Mouse (Mus musculus) testis, adult 2 months (tissue): Measurements from ENCODE around the gene Csmd2. TPM values are rescaled to one million over a fixed set of nuclear protein-coding genes. Genes with fewer than 3 reads are reported as not detected.

Experiments used
- H3K27ac ChIP-seq: fragments of 200-500 bp; 2 replicates; pipeline ENCODE4 v1.5.1; 2012; ENCODE audit warnings: low read depth, low read length; ENCODE audit not compliant: control insufficient read depth, insufficient read depth
- H3K27me3 ChIP-seq: fragments of 200-500 bp; 2 replicates; pipeline ENCODE4 v1.6.1; 2012; ENCODE audit warnings: mild to moderate bottlenecking, low read length, moderate library complexity; ENCODE audit not compliant: control insufficient read depth, insufficient read depth
- H3K36me3 ChIP-seq: fragments of 200-500 bp; 2 replicates; pipeline ENCODE4 v1.6.1; 2012; ENCODE audit warnings: mild to moderate bottlenecking, low read length; ENCODE audit not compliant: control insufficient read depth, insufficient read depth
- H3K4me1 ChIP-seq: fragments of 200-500 bp; 2 replicates; pipeline ENCODE4 v1.6.1; 2012; ENCODE audit warnings: low read length; ENCODE audit not compliant: control insufficient read depth, insufficient read depth
- H3K4me3 ChIP-seq: fragments of 200-500 bp; 2 replicates; pipeline ENCODE4 v1.5.1; 2012; ENCODE audit warnings: low read depth, mild to moderate bottlenecking, low read length, moderate library complexity, mixed read lengths; ENCODE audit not compliant: control insufficient read depth
- CTCF ChIP-seq: fragments of 200-500 bp; IDR thresholded peaks from 2 replicates; pipeline ENCODE4 v1.5.1; 2012; ENCODE audit warnings: low read depth, mild to moderate bottlenecking, inconsistent platforms, low read length, moderate library complexity; ENCODE audit not compliant: control insufficient read depth, insufficient read depth, insufficient replicate concordance
- POLR2A ChIP-seq: fragments of 200-500 bp; IDR thresholded peaks from 2 replicates; pipeline ENCODE4 v1.6.1; 2012; ENCODE audit warnings: low read depth, mild to moderate bottlenecking, inconsistent platforms, low read length, moderate library complexity; ENCODE audit not compliant: control insufficient read depth
- polyA plus RNA-seq: library from polyadenylated mRNA; depleted of rRNA; stranded (reverse); fragments of >200 nt; gene quantifications from 2 replicates; pipeline ENCODE4 v1.2.3, GENCODE M21; 2012; rRNA removed

Gene Csmd2
- polyA plus RNA-seq: 1.5 and 2.6 TPM in 2 replicates

DNA sequence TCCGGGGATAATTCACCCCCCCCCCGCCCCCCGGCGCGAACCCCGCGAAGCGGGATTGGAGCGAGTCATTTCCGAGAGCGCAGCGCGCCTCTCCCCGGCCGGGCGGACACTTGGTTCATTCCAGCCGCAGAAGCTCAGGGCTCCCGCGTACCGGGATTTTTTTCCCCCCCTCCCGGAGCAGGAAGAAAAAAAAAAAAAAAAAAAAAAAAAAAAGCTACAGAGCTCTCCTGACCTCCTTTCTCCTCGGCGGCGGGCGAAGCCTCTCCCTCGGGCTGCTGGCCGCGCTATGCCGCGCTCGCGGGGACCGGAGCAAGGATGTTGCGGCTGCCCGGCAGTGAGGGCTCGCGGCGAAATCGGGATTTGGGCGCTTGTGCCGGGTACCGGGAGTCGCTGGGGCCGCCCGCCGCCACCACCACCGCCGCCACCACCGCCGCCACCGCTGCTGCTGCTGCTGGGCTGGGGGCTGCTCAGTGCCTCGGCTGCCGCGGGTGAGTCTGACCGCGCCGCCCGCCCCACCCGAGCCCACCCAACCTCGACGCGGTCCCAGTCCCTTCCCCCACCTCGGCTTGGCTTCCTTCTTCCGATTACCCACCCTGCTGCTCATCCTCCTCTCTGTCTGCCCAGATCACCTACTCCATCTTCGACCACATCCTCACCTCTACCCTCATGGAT, at the start of gene Csmd2:
TSS of gene Csmd2 (plus strand) at position 74 of the 672 bp plus-strand sequence.
- no peak within 1 kb of the TSS for H3K27ac ChIP-seq
- no peak within 1 kb of the TSS; the same call in 1 of the 2 replicates for H3K4me3 ChIP-seq
- peaks cover 16% of the 10 kb centered on the region for H3K4me1 ChIP-seq
- no peaks in the 10 kb centered on the region; the same call in none of the 2 replicates for H3K27me3 ChIP-seq
- no peaks in the 10 kb centered on the region for H3K36me3 ChIP-seq
- TF ChIP-seq CTCF (no peak), POLR2A (no peak)

DNA sequence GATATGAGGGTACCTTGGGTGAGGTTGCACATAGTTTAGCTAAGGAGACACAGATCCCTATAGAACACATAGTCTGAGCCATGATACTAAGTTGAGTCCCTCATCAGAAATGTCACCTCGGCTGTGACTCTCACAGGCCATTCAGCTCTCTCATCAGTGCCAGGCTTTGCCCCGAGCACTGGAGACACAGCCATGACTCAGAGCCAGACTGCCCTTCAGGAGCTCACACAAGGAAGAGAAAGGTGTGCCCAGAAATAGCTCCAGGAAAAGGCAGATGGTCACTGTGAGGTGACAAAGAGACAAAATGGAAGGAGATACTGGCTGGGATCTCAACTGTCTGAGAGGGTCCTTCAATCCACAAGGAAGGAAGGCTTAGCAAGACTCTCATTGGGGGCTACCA, 40.0 kb upstream of the Csmd2 start:
- H3K36me3 ChIP-seq: no peaks in the 10 kb centered on the region; the same call in 1 of the 2 replicates
- TF ChIP-seq CTCF (no peak), POLR2A (no peak)
- H3K27ac ChIP-seq: no peak overlapping the region
- H3K4me1 ChIP-seq: no peaks in the 10 kb centered on the region
- H3K4me3 ChIP-seq: no peak overlapping the region
- no peaks in the 10 kb centered on the region for H3K27me3 ChIP-seq

DNA sequence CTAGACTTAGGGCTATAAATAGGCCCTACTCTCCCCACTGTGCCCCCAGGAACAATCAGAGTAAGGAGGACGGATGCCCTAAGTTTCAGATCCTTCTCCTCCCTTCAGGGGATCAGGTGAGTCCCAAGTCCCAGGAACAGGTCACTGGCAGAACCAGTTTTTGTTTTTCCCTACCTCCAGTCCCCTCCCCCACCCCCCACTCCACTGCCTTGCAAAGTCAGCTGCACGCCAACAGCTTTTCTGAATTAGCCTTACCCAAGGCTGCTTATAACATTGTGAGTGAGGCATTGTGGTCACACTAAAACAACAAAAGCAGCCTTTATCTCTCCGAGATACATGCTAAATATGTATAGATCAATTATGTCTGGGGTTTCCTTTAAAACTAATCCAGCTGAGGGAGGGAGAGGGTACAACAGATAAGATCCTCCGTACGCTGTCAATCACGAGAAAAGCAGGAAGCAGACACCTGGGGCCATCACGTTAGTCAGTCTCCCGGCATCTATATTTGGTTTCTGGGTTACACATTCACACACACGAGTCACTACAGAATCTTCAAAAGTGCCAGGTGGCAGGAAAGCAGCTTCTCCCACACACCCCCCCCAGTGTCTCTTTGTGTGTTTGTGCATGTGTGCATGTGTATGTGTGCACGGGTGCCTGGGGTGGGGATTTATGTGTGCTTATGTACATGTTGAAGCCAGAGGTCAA, 34.5 kb upstream of the Csmd2 start:
- no peak overlapping the region for H3K4me3 ChIP-seq
- no peaks in the 10 kb centered on the region; the same call in 1 of the 2 replicates for H3K36me3 ChIP-seq
- no peaks in the 10 kb centered on the region for H3K4me1 ChIP-seq
- H3K27me3 ChIP-seq: no peaks in the 10 kb centered on the region
- no peak overlapping the region for H3K27ac ChIP-seq
- TF ChIP-seq CTCF (no peak), POLR2A (no peak)

DNA sequence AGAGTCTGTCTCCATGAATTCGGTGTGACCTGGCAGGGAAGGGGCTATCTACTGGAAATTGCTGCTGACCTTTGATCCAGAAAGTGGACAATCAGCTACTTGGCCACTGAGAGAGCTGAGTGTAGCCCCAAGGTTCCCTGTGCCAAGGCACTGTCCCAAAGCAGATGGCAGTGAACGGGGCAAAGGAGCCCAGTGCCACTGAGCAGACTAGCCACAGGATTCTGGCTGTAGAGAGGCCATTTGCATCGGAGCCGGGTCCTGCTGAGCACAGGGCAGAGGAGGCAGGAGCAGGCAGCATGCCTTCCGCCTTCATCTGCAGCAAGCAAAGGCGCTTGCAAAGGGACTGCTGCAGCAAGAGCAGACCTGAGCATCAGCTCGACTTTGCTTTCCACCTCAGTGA, 18.6 kb upstream of the Csmd2 start:
- peak overlapping the region; percentile 90 for H3K4me3 ChIP-seq
- H3K27ac ChIP-seq: no peak overlapping the region
- H3K36me3 ChIP-seq: no peaks in the 10 kb centered on the region
- peaks cover 17% of the 10 kb centered on the region for H3K4me1 ChIP-seq
- H3K27me3 ChIP-seq: no peaks in the 10 kb centered on the region
- TF ChIP-seq POLR2A: no peak
- TF ChIP-seq CTCF: no peak

DNA sequence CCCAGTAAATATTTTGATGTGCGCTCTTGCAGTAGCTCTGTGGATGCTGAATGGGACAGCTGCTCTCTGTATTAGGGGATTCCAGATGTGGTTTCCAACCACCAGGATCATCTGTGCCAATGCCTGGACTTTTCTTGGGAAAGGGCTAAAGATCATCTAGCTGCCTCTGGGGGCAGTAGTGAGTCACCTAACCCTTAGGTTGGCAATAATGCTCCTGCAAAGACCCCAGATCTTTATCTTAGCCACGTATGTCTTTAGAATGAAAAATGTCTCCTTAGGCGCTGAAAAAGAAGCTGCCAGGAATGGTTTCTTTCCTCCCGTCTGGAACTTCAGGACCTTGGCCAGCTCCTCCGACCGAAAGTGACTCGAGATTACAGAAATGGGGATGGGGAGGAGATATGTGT, 17.6 kb upstream of the Csmd2 start:
- TF ChIP-seq CTCF: no peak
- no peak for TF ChIP-seq POLR2A
- no peak overlapping the region for H3K27ac ChIP-seq
- H3K27me3 ChIP-seq: no peaks in the 10 kb centered on the region
- H3K36me3 ChIP-seq: no peaks in the 10 kb centered on the region
- peak overlapping the region; percentile 90 for H3K4me3 ChIP-seq
- peaks cover 17% of the 10 kb centered on the region for H3K4me1 ChIP-seq

DNA sequence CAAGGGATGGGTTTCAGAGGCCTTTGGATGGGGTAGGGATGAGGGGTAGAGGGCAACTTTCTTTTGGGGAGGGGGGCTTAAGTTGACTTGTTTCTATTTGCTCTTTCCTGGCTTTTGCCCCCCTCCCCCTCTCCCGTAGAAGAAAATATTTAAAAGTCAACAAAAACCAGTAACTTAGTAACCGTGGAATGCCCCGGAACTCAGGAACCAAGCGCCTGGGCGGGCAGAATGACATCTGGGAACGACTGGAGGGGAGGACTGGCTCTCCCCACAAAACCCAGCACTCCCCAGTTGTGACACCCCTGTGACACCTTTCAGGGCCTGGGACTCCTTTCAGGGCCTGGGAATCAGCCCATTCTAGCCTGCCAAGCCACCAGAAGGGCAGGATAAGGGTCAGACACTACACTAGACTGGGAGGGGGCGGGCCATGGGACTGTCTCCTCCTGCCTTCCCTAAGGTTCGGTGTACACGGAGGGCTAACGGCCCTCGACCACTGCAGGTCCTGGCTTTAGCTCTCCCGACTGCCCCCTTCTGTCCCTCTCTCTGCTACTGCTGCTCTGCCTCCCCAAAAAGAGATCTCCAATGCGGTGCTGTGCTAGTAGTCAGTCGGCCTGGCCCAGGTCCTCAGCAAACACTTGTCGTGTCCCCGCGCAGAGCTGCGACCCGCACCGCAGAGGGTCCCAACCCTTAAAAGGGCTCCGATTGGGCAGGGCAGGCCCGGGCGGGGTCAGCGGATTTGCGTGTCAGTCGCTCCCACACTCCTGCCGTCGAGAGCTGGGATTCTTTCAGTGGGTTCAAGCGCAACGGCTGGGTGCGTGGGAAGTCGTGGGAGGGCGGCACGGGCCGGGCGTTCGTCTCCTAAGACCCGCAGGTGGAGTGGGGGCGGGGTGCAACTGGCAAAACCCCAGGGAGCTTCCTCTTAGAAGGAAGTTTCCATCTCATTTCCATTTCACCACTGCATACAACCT, 16.5 kb upstream of the Csmd2 start, which contains the start of gene CK137956:
TSS of gene CK137956 (minus strand) at position 51 of the 968 bp plus-strand sequence.
- Histone ChIP-seq H3K36me3 (no peaks in the 10 kb centered on the region), H3K4me1 (peaks cover 17% of the 10 kb centered on the region), H3K27ac (peak within 1 kb of the TSS; percentile 83), H3K4me3 (peak within 1 kb of the TSS; percentile 90), H3K27me3 (no peaks in the 10 kb centered on the region)
- TF ChIP-seq POLR2A (peak; percentile 62; the same call in 1 of the 2 replicates), CTCF (no peak)
